ENCODE assay signal across 8 mouse cellular contexts in genomic region chr17:57012245-57012795, GRCm38 (mm10). TPM values are rescaled to one million over a fixed set of nuclear protein-coding genes. Genes with fewer than 3 reads are reported as not detected.
A peak's percentile ranks its signal among the peaks of the same experiment; 100 is the strongest.
DNase-seq lines count a peak whose midpoint lies in the region; ATAC-seq and TF ChIP-seq lines count a peak whose summit lies in the region.

No protein-coding gene starts in this region.

- no peak for ATAC-seq in heart, embryonic 12.5 days (ENCODE audit: insufficient number of reproducible peaks, low FRiP score)
- no peak for ATAC-seq in forebrain, embryonic 13.5 days
- no peak for ATAC-seq in liver, embryonic 14.5 days (ENCODE audit: insufficient read depth)

- peak overlapping the region; percentile 86 for H3K4me3 ChIP-seq in heart, embryonic 12.5 days
- H3K4me3 ChIP-seq in ES-Bruce4 (ENCODE audit: low read depth, low read length) = peak overlapping the region; percentile 91
- H3K4me3 ChIP-seq in forebrain, embryonic 13.5 days = peak overlapping the region; percentile 73
- peak overlapping the region; percentile 73 to 77 for H3K4me3 ChIP-seq in liver, embryonic 14.5 days (ENCODE audit: insufficient read depth in 1 of 2, low read depth in 2 of 2, low read length in 2 of 2)

- peaks cover 21% of the 10 kb centered on the region for H3K36me3 ChIP-seq in heart, embryonic 12.5 days
- H3K36me3 ChIP-seq in ES-Bruce4 (ENCODE audit: control insufficient read depth, insufficient read depth, low read length, poor library complexity, severe bottlenecking) = no peaks in the 10 kb centered on the region
- peaks cover 20% of the 10 kb centered on the region for H3K36me3 ChIP-seq in forebrain, embryonic 13.5 days (ENCODE audit: poor library complexity, severe bottlenecking)
- peaks cover 16% of the 10 kb centered on the region for H3K36me3 ChIP-seq in liver, embryonic 14.5 days (replicated peaks; ENCODE audit: control insufficient read depth, insufficient read depth, low read depth)

- H3K4me2 ChIP-seq in heart, embryonic 12.5 days = peak overlapping the region; percentile 93
- H3K4me2 ChIP-seq in forebrain, embryonic 13.5 days = peak overlapping the region; percentile 76
- peak overlapping the region; percentile 90 for H3K4me2 ChIP-seq in liver, embryonic 14.5 days (ENCODE audit: low read depth)

- intact Hi-C loops in left cerebral cortex, postnatal 10 days (cut with DNase I) = no loop called here

- H3K9ac ChIP-seq in heart, embryonic 12.5 days = peak overlapping the region; percentile 84; the same call in 1 of the 2 replicates
- peak overlapping the region; percentile 72 for H3K9ac ChIP-seq in ES-Bruce4 (ENCODE audit: low read depth, poor library complexity, severe bottlenecking)
- H3K9ac ChIP-seq in forebrain, embryonic 13.5 days = peak overlapping the region; percentile 79
- H3K9ac ChIP-seq in liver, embryonic 14.5 days (replicated peaks) = peak overlapping the region; percentile 81; the same call in 1 of the 2 replicates

- TF ChIP-seq EP300 in ES-Bruce4 (IDR thresholded peaks at IDR 0.05; ENCODE audit: insufficient read depth, low read depth, low read length) = no peak
- TF ChIP-seq EP300 in liver, embryonic 14.5 days (IDR thresholded peaks at IDR 0.05; ENCODE audit: low read depth) = no peak

- TF ChIP-seq POLR2A in ES-Bruce4 (IDR thresholded peaks at IDR 0.05; ENCODE audit: insufficient read depth, low read length) = no peak

- peaks cover 15% of the 10 kb centered on the region for H3K4me1 ChIP-seq in heart, embryonic 12.5 days (replicated peaks)
- no peaks in the 10 kb centered on the region for H3K4me1 ChIP-seq in ES-Bruce4 (ENCODE audit: control insufficient read depth, insufficient read depth, low read length)
- H3K4me1 ChIP-seq in forebrain, embryonic 13.5 days = peaks cover 24% of the 10 kb centered on the region
- H3K4me1 ChIP-seq in liver, embryonic 14.5 days (replicated peaks; ENCODE audit: control insufficient read depth in 2 of 2, insufficient read depth in 2 of 2, low read length in 1 of 2) = peaks cover 17 to 21% of the 10 kb centered on the region in 2 experiments

- H3K27me3 ChIP-seq in heart, embryonic 12.5 days (replicated peaks) = no peaks in the 10 kb centered on the region
- no peaks in the 10 kb centered on the region for H3K27me3 ChIP-seq in ES-Bruce4 (ENCODE audit: control insufficient read depth, insufficient read depth, low read length, poor library complexity, severe bottlenecking)
- no peaks in the 10 kb centered on the region for H3K27me3 ChIP-seq in forebrain, embryonic 13.5 days
- H3K27me3 ChIP-seq in liver, embryonic 14.5 days (ENCODE audit: control insufficient read depth, insufficient read depth, low read length) = no peaks in the 10 kb centered on the region

- no peaks in the 10 kb centered on the region for H3K9me3 ChIP-seq in heart, embryonic 12.5 days (replicated peaks)
- no peaks in the 10 kb centered on the region for H3K9me3 ChIP-seq in ES-Bruce4 (replicated peaks; ENCODE audit: control insufficient read depth, insufficient read depth, low read length, poor library complexity, severe bottlenecking)
- no peaks in the 10 kb centered on the region for H3K9me3 ChIP-seq in forebrain, embryonic 13.5 days (replicated peaks)
- H3K9me3 ChIP-seq in liver, embryonic 14.5 days (ENCODE audit: control insufficient read depth, low read length) = no peaks in the 10 kb centered on the region

- H3K27ac ChIP-seq in heart, embryonic 12.5 days (ENCODE audit: poor library complexity, severe bottlenecking) = no peak overlapping the region; the same call in 1 of the 2 replicates
- peak overlapping the region; percentile 66; the same call in 1 of the 2 replicates for H3K27ac ChIP-seq in ES-Bruce4 (ENCODE audit: insufficient read depth, low read length)
- H3K27ac ChIP-seq in forebrain, embryonic 13.5 days = peak overlapping the region; percentile 91; the same call in 1 of the 2 replicates
- peak overlapping the region; percentile 84 for H3K27ac ChIP-seq in liver, embryonic 14.5 days

- TF ChIP-seq CTCF in ES-Bruce4 (IDR thresholded peaks at IDR 0.05; ENCODE audit: low read depth, low read length) = no peak
- no peak for TF ChIP-seq CTCF in liver, embryonic 14.5 days (IDR thresholded peaks at IDR 0.05; ENCODE audit: low read depth)

- DNase-seq in heart, postnatal 4 days = no peak
- no peak for DNase-seq in liver, embryonic 14.5 days (ENCODE audit: low read depth in 3 of 3, low spot score in 3 of 3)
- no peak for DNase-seq in adrenal gland, adult 2 months
- no peak for DNase-seq in left cerebral cortex, postnatal 10 days (ENCODE audit: extremely low spot score in 1 of 2, low spot score in 2 of 2)
- no peak for DNase-seq in spleen, adult 18-20 months

- WGBS in heart, embryonic 12.5 days = 69% methylated on average over 13 of the region's 13 CpGs
- 74% methylated on average over 13 of the region's 13 CpGs for WGBS in forebrain, embryonic 13.5 days
- 66% methylated on average over 13 of the region's 13 CpGs for WGBS in liver, embryonic 14.5 days (ENCODE audit: insufficient replicate concordance)

RNA-seq across cellular contexts. Expression of gene Gm17949, which starts 1.1 kb away (rescaled TPM):
- polyA plus RNA-seq in heart, embryonic 12.5 days (2016; fragmentation: Nextera tagmentation; extraction: Ambion mirVana) = 0.22 and 0.43 TPM in 2 replicates
- total RNA-seq in heart, postnatal 4 days (2021) = not detected
- 0.56 TPM in 1 of 2 replicates, not detected in the other for polyA plus RNA-seq in ES-Bruce4 (2011; ENCODE audit: insufficient read depth, insufficient read length, low read depth, missing spikeins)
- polyA plus RNA-seq in forebrain, embryonic 13.5 days (2015; fragmentation: Nextera tagmentation; extraction: Ambion mirVana) = 0.52 and 0.54 TPM in 2 replicates
- polyA plus RNA-seq in liver, embryonic 14.5 days (2012; rRNA removed) = not detected in 2 replicates
- polyA plus RNA-seq in liver, embryonic 14.5 days (2014; fragmentation: Nextera tagmentation; extraction: Ambion mirVana) = 0.15 TPM in 1 of 2 replicates, not detected in the other
- not detected for total RNA-seq in adrenal gland, adult 2 months (2021)
- not detected in 2 replicates for polyA plus RNA-seq in adrenal gland, adult 2 months (2012; rRNA removed)
- under 1 TPM in 1 of 2 experiments, not detected in 1; 0.51 TPM for total RNA-seq in left cerebral cortex, postnatal 10 days (2021)

RNA-seq across cellular contexts. Expression of gene Gtf2f1, which starts 1.2 kb away (rescaled TPM):
- 34.3 and 36.4 TPM in 2 replicates for polyA plus RNA-seq in heart, embryonic 12.5 days (2016; fragmentation: Nextera tagmentation; extraction: Ambion mirVana)
- 10 to 100 TPM; 36.0 to 36.9 TPM for total RNA-seq in heart, postnatal 4 days (2021)
- 70.2 and 74.1 TPM in 2 replicates for polyA plus RNA-seq in ES-Bruce4 (2011; ENCODE audit: insufficient read depth, insufficient read length, low read depth, missing spikeins)
- 77.6 and 85.6 TPM in 2 replicates for polyA plus RNA-seq in forebrain, embryonic 13.5 days (2015; fragmentation: Nextera tagmentation; extraction: Ambion mirVana)
- polyA plus RNA-seq in liver, embryonic 14.5 days (2012; rRNA removed) = 31.6 and 56.5 TPM in 2 replicates
- polyA plus RNA-seq in liver, embryonic 14.5 days (2014; fragmentation: Nextera tagmentation; extraction: Ambion mirVana) = 47.3 and 51.3 TPM in 2 replicates
- total RNA-seq in adrenal gland, adult 2 months (2021) = 10 to 100 TPM; 55.8 to 57.3 TPM
- polyA plus RNA-seq in adrenal gland, adult 2 months (2012; rRNA removed) = 23.8 and 28.5 TPM in 2 replicates
- total RNA-seq in left cerebral cortex, postnatal 10 days (2021) = 10 to 100 TPM; 47.2 to 51.3 TPM

RNA-seq across cellular contexts. Expression of gene Pspn, which starts 12.5 kb away (rescaled TPM):
- polyA plus RNA-seq in heart, embryonic 12.5 days (2016; fragmentation: Nextera tagmentation; extraction: Ambion mirVana) = 0.55 TPM in 1 of 2 replicates, not detected in the other
- total RNA-seq in heart, postnatal 4 days (2021) = not detected
- polyA plus RNA-seq in ES-Bruce4 (2011; ENCODE audit: insufficient read depth, insufficient read length, low read depth, missing spikeins) = not detected in 2 replicates
- 0.43 TPM in 1 of 2 replicates, not detected in the other for polyA plus RNA-seq in forebrain, embryonic 13.5 days (2015; fragmentation: Nextera tagmentation; extraction: Ambion mirVana)
- polyA plus RNA-seq in liver, embryonic 14.5 days (2012; rRNA removed) = not detected in 2 replicates
- polyA plus RNA-seq in liver, embryonic 14.5 days (2014; fragmentation: Nextera tagmentation; extraction: Ambion mirVana) = not detected in 2 replicates
- total RNA-seq in adrenal gland, adult 2 months (2021) = not detected
- 1.9 TPM in 2 replicates for polyA plus RNA-seq in adrenal gland, adult 2 months (2012; rRNA removed)
- not detected for total RNA-seq in left cerebral cortex, postnatal 10 days (2021)

RNA-seq across cellular contexts. Expression of gene Alkbh7, which starts 15.2 kb away (rescaled TPM):
- 48.5 and 52.8 TPM in 2 replicates for polyA plus RNA-seq in heart, embryonic 12.5 days (2016; fragmentation: Nextera tagmentation; extraction: Ambion mirVana)
- 10 to 100 TPM; 42.3 to 49.3 TPM for total RNA-seq in heart, postnatal 4 days (2021)
- polyA plus RNA-seq in ES-Bruce4 (2011; ENCODE audit: insufficient read depth, insufficient read length, low read depth, missing spikeins) = 16.0 and 21.3 TPM in 2 replicates
- 41.0 and 41.2 TPM in 2 replicates for polyA plus RNA-seq in forebrain, embryonic 13.5 days (2015; fragmentation: Nextera tagmentation; extraction: Ambion mirVana)
- polyA plus RNA-seq in liver, embryonic 14.5 days (2012; rRNA removed) = 12.0 and 12.1 TPM in 2 replicates
- polyA plus RNA-seq in liver, embryonic 14.5 days (2014; fragmentation: Nextera tagmentation; extraction: Ambion mirVana) = 15.4 and 19.4 TPM in 2 replicates
- 10 to 100 TPM; 58.3 to 81.0 TPM for total RNA-seq in adrenal gland, adult 2 months (2021)
- 182 and 186 TPM in 2 replicates for polyA plus RNA-seq in adrenal gland, adult 2 months (2012; rRNA removed)
- total RNA-seq in left cerebral cortex, postnatal 10 days (2021) = 10 to 100 TPM; 25.7 to 30.4 TPM

RNA-seq across cellular contexts. Expression of gene Khsrp, which starts 19.0 kb away (rescaled TPM):
- 52.4 and 58.7 TPM in 2 replicates for polyA plus RNA-seq in heart, embryonic 12.5 days (2016; fragmentation: Nextera tagmentation; extraction: Ambion mirVana)
- 100 to 1,000 TPM; 112 to 113 TPM for total RNA-seq in heart, postnatal 4 days (2021)
- polyA plus RNA-seq in ES-Bruce4 (2011; ENCODE audit: insufficient read depth, insufficient read length, low read depth, missing spikeins) = 166 and 176 TPM in 2 replicates
- polyA plus RNA-seq in forebrain, embryonic 13.5 days (2015; fragmentation: Nextera tagmentation; extraction: Ambion mirVana) = 36.4 and 39.1 TPM in 2 replicates
- polyA plus RNA-seq in liver, embryonic 14.5 days (2012; rRNA removed) = 33.6 and 35.6 TPM in 2 replicates
- 24.1 and 28.1 TPM in 2 replicates for polyA plus RNA-seq in liver, embryonic 14.5 days (2014; fragmentation: Nextera tagmentation; extraction: Ambion mirVana)
- 10 to 100 TPM; 76.9 to 88.8 TPM for total RNA-seq in adrenal gland, adult 2 months (2021)
- 145 and 160 TPM in 2 replicates for polyA plus RNA-seq in adrenal gland, adult 2 months (2012; rRNA removed)
- 100 to 1,000 TPM; 118 to 122 TPM for total RNA-seq in left cerebral cortex, postnatal 10 days (2021)
